Mouse (Mus musculus): ENCODE results near the gene Aldh4a1.

Gene Aldh4a1

GRCm38 (mm10) chr4:139617001-139617364 is 5.7 kb upstream of the Aldh4a1 start:
- in situ Hi-C loops (cut with MboI, MseI): no loop called here

- in situ Hi-C loops (cut with MboI, MseI): no loop called here
Observed at GRCm38 (mm10) chr4:139619765-139620164, 2.9 kb upstream of the Aldh4a1 start.

DNA sequence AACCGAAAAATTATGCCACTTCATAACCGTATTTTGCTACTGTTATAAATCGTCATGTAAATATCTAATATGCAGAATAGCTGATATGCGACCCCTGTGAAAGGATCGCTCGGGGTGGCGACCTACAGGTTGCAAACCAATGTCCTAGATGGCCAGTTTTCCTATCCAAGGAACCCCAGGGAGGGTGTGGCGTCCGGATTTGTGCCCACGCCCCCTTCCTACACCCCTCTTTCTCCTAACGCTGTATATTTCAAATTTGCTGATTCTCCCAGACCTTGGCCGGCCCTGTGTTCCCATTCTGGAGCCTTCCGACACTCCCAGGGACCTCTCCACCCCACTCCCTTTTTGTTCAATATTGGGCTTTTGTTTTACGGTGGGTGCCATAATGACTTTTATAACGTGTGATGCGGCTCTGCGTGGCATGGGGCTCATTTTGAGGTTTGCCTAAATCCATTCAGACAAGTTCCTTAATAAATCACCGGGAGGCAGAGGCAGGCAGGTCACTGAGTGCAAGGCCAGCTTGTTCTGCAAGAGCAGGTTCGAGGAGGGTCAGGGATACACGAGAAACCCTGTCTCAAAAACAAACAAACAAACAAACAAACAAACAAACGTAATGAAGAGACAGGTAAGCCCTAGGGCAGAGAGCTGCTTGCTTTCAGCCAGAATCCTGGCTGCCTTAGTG is 909 bp downstream of the Aldh4a1 start:
- in situ Hi-C loops (cut with MboI, MseI): no loop called here

GRCm38 (mm10) chr4:139624116-139624489 is 1.4 kb downstream of the Aldh4a1 start:
- in situ Hi-C loops (cut with MboI, MseI): no loop called here

DNA sequence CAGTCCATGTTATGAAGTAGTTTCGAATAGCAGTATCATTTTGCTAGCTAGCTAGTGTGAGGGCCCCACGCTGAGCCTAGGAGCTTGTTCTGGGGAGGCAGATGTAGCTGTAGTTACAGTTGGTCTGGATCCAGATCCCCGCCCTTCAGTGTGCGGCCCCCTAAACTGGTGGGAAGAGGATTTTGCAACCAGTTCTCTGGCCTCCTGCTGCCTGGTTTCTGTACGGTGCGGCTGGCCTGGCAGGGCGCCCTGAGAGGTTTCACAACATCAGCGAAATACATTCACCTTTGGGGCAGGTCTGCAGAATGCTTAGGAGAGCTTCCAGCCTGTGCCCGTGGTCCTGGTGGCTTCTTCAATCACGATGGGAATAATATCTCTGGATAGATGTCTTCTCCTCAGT is 2.0 kb downstream of the Aldh4a1 start:
- in situ Hi-C loops (cut with MboI, MseI): no loop called here

DNA sequence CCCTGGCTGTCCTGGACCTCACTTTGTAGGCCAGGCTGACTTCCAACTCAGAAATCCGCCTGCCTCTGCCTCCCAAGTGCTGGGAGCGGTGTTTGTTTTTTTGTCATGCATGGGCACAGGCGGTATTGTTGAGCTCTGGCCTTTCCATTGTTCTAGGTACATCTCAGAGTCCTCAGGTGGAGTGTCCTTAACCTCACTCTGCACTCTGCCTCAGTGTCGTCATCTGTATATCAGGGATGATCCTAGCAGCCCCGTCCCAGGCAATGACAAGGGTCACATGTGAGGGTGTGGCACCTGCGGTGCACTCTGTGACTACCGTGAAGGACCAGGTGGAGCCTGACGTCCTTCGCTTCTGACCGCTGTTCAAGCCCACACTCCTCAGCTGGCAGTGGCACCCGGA is 4.7 kb downstream of the Aldh4a1 start:
- in situ Hi-C loops (cut with MboI, MseI): no loop called here

- in situ Hi-C loops (cut with MboI, MseI): loop anchor here (5.0 kb wide), 1 partner anchor 158 kb away; no protein-coding TSS in a partner anchor
Observed at GRCm38 (mm10) chr4:139630171-139630570, 7.5 kb downstream of the Aldh4a1 start.

- in situ Hi-C loops (cut with MboI, MseI): loop anchor here (5.0 kb wide), 1 partner anchor 159 kb away; no protein-coding TSS in a partner anchor
Observed at GRCm38 (mm10) chr4:139631141-139631540, 8.5 kb downstream of the Aldh4a1 start.

GRCm38 (mm10) chr4:139631569-139632253 is 9.0 kb downstream of the Aldh4a1 start:
- in situ Hi-C loops (cut with MboI, MseI): loop anchor here (5.0 kb wide), 1 partner anchor 159 kb away; no protein-coding TSS in a partner anchor

DNA sequence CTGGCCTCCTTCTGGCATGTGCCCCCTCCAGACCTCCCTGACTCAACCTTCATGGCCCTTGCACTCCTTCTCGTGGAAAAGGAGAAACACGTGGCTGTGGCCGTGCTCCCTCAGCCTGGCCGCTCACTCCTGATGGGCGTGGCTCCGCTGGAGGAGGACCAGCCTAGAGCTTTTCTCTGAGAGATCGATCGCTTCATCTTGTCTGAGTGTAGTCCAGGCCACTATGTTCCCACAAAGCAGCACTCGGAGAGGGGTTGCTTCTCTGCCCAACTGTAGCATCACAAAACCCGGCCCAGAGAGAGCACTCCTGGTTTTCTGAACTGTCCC is 9.6 kb downstream of the Aldh4a1 start:
- in situ Hi-C loops (cut with MboI, MseI): loop anchor here (5.0 kb wide), 1 partner anchor 160 kb away; no protein-coding TSS in a partner anchor

DNA sequence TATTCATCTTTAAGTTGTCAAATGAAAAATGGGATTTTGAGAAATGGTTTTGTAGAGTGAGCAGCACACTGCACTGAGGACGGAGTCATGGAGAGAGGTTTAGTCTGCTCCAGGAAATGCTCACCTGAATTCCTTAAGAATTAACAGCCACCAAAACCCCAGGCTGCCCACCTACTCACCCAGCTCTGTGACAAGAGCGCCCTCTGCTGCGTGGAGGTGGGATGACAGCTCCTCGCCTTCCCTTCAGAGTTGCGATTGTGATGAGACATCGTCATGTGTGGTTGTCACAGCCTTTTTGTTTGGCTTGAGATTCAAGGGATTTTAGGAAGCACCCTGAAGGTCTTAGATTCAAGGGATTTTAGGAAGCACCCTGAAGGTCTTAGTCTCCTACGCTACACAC is 13.7 kb downstream of the Aldh4a1 start:
- in situ Hi-C loops (cut with MboI, MseI): no loop called here

DNA sequence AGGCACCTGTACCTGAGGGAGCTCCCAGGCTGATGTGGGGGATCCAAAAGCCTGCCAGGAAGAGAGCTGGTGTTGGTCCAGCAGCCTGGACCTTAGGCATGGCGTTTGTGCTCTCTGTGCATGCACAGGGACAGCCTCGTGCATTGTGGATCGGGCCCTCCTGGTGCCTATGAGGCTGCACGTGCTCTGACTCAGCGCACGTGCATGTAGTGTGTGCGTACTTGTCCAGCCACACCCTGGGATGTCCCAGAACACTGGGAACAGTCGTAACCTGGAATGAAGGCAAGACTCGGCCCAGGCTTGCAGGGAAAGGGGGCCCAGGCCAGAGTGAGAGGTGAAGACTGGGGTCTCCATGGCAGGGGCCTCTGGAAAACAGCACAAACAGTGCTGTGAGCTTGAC is 15.2 kb downstream of the Aldh4a1 start:
- in situ Hi-C loops (cut with MboI, MseI): no loop called here

DNA sequence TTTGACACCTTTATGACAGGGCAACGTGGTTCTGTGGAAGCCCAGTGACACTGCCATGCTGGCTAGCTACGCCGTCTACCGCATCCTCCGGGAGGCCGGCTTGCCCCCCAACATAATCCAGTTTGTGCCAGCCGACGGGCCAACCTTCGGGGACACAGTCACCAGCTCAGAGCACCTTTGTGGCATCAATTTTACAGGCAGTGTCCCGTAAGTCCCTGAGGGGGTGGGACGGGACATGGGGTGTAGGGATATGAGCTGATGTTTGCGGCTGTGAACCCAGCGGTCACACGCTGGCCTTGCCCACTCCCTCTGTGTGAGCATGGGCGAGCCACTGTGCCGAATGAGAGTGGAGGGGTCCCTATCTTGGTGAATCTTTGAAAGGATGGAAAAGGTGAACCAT is 15.7 kb downstream of the Aldh4a1 start:
- in situ Hi-C loops (cut with MboI, MseI): no loop called here

DNA sequence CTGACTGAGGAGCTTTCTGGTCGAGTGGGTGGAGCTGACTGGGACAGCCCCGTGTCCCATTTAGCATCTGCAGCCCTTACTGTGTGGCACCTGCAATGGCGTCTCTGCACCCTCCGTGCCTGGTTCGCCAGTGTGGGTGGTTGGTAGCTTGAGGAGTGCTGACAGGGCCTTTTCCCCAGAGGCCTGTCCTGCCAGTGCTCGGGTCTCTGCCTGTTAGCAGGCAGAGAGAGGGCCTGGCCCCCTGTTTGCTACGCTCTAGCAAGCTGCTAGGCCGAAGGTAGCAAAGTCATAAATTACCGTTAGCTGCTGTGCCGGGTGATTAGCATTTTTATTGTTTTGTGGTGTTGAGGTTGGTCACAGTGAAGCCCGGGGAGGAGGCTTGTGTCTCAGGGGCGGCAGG is 17.1 kb downstream of the Aldh4a1 start:
- in situ Hi-C loops (cut with MboI, MseI): no loop called here

DNA sequence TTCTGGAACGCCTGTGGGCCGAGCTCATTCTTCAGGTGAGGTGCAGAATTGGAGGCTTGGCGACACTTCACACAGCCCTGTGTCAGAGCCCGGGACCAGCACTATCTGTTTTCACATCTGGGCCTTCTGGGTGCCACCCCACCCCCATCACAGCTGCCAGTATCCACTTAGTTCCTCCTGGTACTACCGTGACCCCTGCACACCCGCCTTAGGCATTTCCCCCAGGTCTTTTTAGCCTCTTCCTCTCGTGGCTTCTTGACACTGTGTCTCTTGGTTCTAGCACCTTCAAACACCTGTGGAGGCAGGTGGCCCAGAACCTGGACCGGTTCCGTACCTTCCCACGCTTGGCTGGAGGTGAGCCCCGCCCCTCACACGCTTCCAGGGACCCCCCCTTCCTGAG is 17.7 kb downstream of the Aldh4a1 start:
- in situ Hi-C loops (cut with MboI, MseI): no loop called here

- in situ Hi-C loops (cut with MboI, MseI): no loop called here
Observed at GRCm38 (mm10) chr4:139640775-139641174, 18.1 kb downstream of the Aldh4a1 start.

DNA sequence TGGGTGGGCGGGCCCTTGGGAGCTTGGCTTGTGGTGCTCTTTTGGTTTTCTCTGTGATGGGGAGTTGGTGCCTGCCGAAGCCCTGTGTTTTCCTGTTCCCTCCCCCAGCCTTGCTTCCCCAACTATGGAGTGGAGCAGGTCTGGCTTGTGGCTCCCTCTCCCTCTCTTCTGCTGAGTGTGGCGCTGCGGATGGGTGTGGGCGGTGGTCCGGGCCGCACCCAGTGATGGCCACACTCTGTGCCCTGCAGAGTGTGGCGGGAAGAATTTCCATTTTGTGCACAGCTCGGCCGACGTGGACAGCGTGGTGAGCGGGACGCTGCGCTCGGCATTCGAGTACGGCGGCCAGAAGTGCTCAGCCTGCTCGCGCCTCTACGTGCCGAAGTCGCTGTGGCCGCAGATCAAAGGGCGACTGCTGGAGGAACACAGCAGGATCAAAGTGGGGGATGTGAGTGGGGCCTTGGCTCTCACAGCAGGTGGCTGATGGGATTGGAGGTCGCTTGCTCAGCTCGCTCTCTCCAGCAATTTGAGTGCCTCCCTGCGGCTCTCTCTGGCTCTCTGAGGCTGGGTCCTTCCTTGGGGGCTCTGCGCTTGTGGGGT is 19.3 kb downstream of the Aldh4a1 start:
- in situ Hi-C loops (cut with MboI, MseI): no loop called here

GRCm38 (mm10) chr4:139643972-139644371 is 21.3 kb downstream of the Aldh4a1 start:
- in situ Hi-C loops (cut with MboI, MseI): no loop called here

DNA sequence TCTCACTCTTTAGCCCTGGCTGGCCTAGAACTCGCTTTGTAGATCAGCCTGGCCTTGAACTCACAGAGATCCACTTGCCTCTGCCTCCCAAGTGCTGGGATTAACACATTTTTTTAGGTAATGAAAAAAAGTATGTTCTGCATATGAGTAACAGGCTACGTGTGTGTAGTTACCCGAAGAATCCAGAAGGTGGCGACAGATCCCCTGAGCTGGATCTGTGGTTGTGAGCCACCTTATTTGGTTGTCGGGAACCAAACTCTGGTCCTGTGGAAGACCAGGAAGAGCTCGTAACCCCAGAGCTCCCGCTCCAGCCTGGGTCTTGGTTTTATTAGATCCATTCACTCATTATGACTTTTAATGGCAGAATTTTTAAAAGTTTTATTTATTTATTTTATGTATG is 24.2 kb downstream of the Aldh4a1 start:
- in situ Hi-C loops (cut with MboI, MseI): no loop called here

DNA sequence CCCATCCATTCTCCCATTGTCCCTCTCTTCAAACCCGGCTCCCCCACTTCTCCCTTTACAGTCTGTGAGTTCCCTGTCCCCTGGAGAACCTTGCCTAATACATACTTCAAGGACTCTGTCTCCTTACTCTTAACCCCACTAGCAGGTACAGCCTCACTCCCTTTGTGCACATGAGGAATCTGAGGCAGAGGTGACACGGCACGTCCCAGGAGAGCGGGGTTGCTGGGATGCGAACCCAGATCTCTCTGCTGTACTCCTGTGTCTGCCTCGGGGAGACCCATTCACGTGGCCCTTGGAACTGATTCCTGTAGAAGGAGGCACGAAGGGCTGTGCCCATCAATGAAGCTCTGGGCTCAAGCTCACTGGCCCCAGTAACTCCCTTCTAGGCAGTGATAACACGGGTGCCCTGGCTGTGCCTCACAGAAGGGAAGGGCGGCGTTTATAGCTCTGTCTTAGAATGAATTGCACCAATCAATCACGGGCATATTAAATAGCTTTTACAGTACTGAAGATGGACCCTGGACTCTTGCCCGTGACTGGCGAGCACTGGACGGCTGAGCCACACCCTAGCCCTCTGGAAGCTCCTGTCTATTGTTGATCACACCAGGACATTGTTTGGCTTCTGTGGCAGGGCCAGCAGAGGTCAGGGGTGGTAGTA is 27.5 kb downstream of the Aldh4a1 start:
- in situ Hi-C loops (cut with MboI, MseI): no loop called here

- in situ Hi-C loops (cut with MboI, MseI): no loop called here
Observed at GRCm38 (mm10) chr4:139650907-139651306, 28.2 kb downstream of the Aldh4a1 start.

DNA sequence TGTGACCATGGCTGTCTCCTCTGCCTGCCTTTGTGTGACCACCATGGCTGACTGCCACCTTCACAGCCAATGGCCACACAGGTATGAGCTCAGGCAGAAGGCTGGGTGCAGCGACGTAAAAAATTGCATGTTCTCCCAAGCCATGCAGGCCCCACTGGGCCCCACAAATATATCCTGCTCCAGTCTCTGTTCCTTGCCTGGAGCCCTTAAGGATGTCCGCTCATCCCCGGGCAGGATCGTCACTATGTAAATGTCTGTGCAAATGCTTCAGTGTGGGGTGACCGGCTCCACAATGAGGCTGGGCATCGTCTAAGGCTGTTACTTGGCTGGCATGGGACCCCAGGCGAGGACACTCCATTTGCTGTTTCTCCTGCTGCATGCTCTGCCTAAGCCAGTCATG is 30.6 kb downstream of the Aldh4a1 start, which contains the start of gene Tas1r2:
Gene Tas1r2, plus strand, starts transcription at position 301 of the 400 bp plus-strand sequence.
- in situ Hi-C loops (cut with MboI, MseI): no loop called here

All from T-helper 1 cell (primary cell).